Mouse (Mus musculus): ENCODE measurements around the gene Cpa3. TPM values are rescaled to one million over a fixed set of nuclear protein-coding genes. Genes with fewer than 3 reads are reported as not detected.

Cpa3 gene
- polyA plus RNA-seq, 1 experiment, result not detected

- TF ChIP-seq POLR2A (IDR thresholded peaks at IDR 0.05; ENCODE audit: low read depth, low read length) (no peak), CTCF (IDR thresholded peaks at IDR 0.05; ENCODE audit: borderline replicate concordance, insufficient read depth, low read length) (no peak)
- H3K4me3 ChIP-seq (ENCODE audit: insufficient read depth, low read length), result no peak overlapping the region
- H3K27ac ChIP-seq (ENCODE audit: insufficient read depth, low read length), result no peak overlapping the region
These were observed 16.6 kb downstream of the Cpa3 start for GRCm38 (mm10) chr3:20225429-20225828.

GRCm38 (mm10) chr3:20222926-20223698, 18.9 kb downstream of the Cpa3 start:
- Histone ChIP-seq H3K4me1 (ENCODE audit: control insufficient read depth, insufficient read depth, low read length) (no peaks in the 10 kb centered on the region), H3K4me3 (ENCODE audit: insufficient read depth, low read length) (no peak overlapping the region), H3K27ac (ENCODE audit: insufficient read depth, low read length) (no peak overlapping the region)
- TF ChIP-seq POLR2A (IDR thresholded peaks at IDR 0.05; ENCODE audit: low read depth, low read length), result no peak
- TF ChIP-seq CTCF (IDR thresholded peaks at IDR 0.05; ENCODE audit: borderline replicate concordance, insufficient read depth, low read length), result no peak

More at GRCm38 (mm10) chr3:20225429-20225828, 16.6 kb downstream of the Cpa3 start:
- H3K4me1 ChIP-seq (ENCODE audit: control insufficient read depth, insufficient read depth, low read length), result no peaks in the 10 kb centered on the region

GRCm38 (mm10) chr3:20222136-20222535, 19.8 kb downstream of the Cpa3 start:
- Histone ChIP-seq H3K4me1 (ENCODE audit: control insufficient read depth, insufficient read depth, low read length) (no peaks in the 10 kb centered on the region), H3K4me3 (ENCODE audit: insufficient read depth, low read length) (no peak overlapping the region), H3K27ac (ENCODE audit: insufficient read depth, low read length) (no peak overlapping the region)
- TF ChIP-seq POLR2A (IDR thresholded peaks at IDR 0.05; ENCODE audit: low read depth, low read length), result no peak
- no peak for TF ChIP-seq CTCF (IDR thresholded peaks at IDR 0.05; ENCODE audit: borderline replicate concordance, insufficient read depth, low read length)

DNA sequence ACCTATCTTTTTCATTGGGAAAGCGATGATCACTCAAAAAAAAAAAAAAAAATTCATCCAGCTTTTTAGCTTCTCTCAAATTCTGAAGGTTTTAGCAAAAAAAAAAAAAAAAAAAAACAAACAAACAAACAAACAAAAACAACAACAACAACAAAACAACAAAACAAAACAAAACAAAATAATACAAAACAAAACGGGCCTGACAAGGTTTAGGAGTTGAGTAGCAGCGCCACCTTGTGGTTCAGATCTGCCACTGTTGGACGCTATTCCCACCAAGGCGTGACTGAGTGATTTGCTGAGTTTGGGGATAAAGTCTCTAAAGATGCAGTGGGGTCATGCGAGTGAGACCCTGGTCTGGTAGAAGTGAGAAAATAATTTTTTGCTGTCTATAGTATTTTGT, 43.1 kb downstream of the Cpa3 start:
- TF ChIP-seq CTCF (IDR thresholded peaks at IDR 0.05; ENCODE audit: borderline replicate concordance, insufficient read depth, low read length) (peak; percentile 75; the same call in 1 of the 2 replicates), POLR2A (IDR thresholded peaks at IDR 0.05; ENCODE audit: low read depth, low read length) (no peak)
- Histone ChIP-seq H3K27ac (ENCODE audit: insufficient read depth, low read length) (no peak overlapping the region), H3K4me3 (ENCODE audit: insufficient read depth, low read length) (no peak overlapping the region), H3K4me1 (ENCODE audit: control insufficient read depth, insufficient read depth, low read length) (no peaks in the 10 kb centered on the region)

DNA sequence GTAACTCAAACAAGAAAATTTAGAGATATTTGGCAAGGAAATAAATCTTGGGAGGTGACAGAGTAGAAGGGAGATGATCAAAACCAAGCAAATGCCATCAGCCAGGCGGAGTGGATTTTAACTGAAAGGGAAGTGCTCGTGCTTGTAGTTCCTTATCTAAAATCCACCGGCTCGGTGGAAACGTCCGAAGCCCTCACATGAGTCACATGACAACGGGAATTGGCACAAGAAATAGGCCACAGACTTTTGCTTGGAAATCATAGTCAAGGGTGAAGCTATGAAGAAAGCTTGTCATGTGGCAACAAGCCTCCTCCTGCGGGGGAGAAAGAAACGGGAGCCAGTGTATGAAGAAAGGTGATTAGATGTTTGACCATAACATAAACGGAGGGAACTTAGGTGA, 44.1 kb downstream of the Cpa3 start:
- Histone ChIP-seq H3K4me3 (ENCODE audit: insufficient read depth, low read length) (no peak overlapping the region), H3K27ac (ENCODE audit: insufficient read depth, low read length) (no peak overlapping the region), H3K4me1 (ENCODE audit: control insufficient read depth, insufficient read depth, low read length) (no peaks in the 10 kb centered on the region)
- no peak for TF ChIP-seq CTCF (IDR thresholded peaks at IDR 0.05; ENCODE audit: borderline replicate concordance, insufficient read depth, low read length)
- TF ChIP-seq POLR2A (IDR thresholded peaks at IDR 0.05; ENCODE audit: low read depth, low read length), result no peak

- H3K4me3 ChIP-seq (ENCODE audit: insufficient read depth, low read length), result no peak overlapping the region
- TF ChIP-seq POLR2A (IDR thresholded peaks at IDR 0.05; ENCODE audit: low read depth, low read length), result no peak
- TF ChIP-seq CTCF (IDR thresholded peaks at IDR 0.05; ENCODE audit: borderline replicate concordance, insufficient read depth, low read length), result no peak
- H3K27ac ChIP-seq (ENCODE audit: insufficient read depth, low read length), result 0 out of 2 replicates have a peak overlapping the region, but pooled peaks have one; percentile 26
- 0 out of 2 replicates have a peak, but pooled peaks cover 3% of the 10 kb centered on the region for H3K4me1 ChIP-seq (ENCODE audit: control insufficient read depth, insufficient read depth, low read length)
These were observed 52.9 kb downstream of the Cpa3 start for GRCm38 (mm10) chr3:20188976-20189675.

- no peaks in the 10 kb centered on the region for H3K4me1 ChIP-seq (ENCODE audit: control insufficient read depth, insufficient read depth, low read length)
- no peak for TF ChIP-seq POLR2A (IDR thresholded peaks at IDR 0.05; ENCODE audit: low read depth, low read length)
- TF ChIP-seq CTCF (IDR thresholded peaks at IDR 0.05; ENCODE audit: borderline replicate concordance, insufficient read depth, low read length), result no peak
These were observed 69.6 kb downstream of the Cpa3 start for GRCm38 (mm10) chr3:20172394-20172793.

DNA sequence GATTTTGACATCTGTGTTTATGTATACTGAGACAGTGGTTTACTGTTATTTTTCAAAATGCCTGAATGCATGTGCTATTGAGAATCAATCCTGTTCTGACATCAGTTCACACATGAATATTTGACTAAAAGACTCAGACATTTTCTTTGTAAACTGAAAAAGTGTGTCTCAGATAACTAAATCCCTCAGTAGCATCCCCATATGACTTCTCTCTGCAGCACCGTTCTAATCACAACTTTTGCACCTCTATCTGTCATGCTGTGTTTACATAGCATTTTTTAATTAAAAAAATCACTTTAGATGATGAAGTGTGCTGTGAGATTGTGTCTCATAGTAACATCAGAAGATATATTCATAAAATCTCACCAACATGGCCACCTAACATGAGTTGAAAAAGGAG, 74.5 kb downstream of the Cpa3 start:
- TF ChIP-seq CTCF (IDR thresholded peaks at IDR 0.05; ENCODE audit: borderline replicate concordance, insufficient read depth, low read length), result no peak
- TF ChIP-seq POLR2A (IDR thresholded peaks at IDR 0.05; ENCODE audit: low read depth, low read length), result no peak
- Histone ChIP-seq H3K4me1 (ENCODE audit: control insufficient read depth, insufficient read depth, low read length) (no peaks in the 10 kb centered on the region), H3K27ac (ENCODE audit: insufficient read depth, low read length) (no peak overlapping the region), H3K4me3 (ENCODE audit: insufficient read depth, low read length) (no peak overlapping the region)

More at GRCm38 (mm10) chr3:20172394-20172793, 69.6 kb downstream of the Cpa3 start:
- Histone ChIP-seq H3K4me3 (ENCODE audit: insufficient read depth, low read length) (no peak overlapping the region), H3K27ac (ENCODE audit: insufficient read depth, low read length) (no peak overlapping the region)

Other genes with a start within 250 kb of the Cpa3 start
- gene Hps3, start 206.9 kb downstream of the Cpa3 start, polyA plus RNA-seq (2011; ENCODE audit: insufficient read length, low read depth, missing spikeins), result 15.1 and 16.5 TPM in 2 replicates
- 22.2 and 22.8 TPM in 2 replicates for gene Hltf, start 184.4 kb downstream of the Cpa3 start, polyA plus RNA-seq (2011; ENCODE audit: insufficient read length, low read depth, missing spikeins)
- gene Gyg, start 86.9 kb downstream of the Cpa3 start, polyA plus RNA-seq (2011; ENCODE audit: insufficient read length, low read depth, missing spikeins), result 75.1 and 89.4 TPM in 2 replicates
- 0.89 TPM in 1 of 2 replicates, not detected in the other for gene Cpb1, start 33.6 kb upstream of the Cpa3 start, polyA plus RNA-seq (2011; ENCODE audit: insufficient read length, low read depth, missing spikeins)
- gene Agtr1b, start 125.0 kb upstream of the Cpa3 start, polyA plus RNA-seq (2011; ENCODE audit: insufficient read length, low read depth, missing spikeins), result not detected in 2 replicates